Mouse (Mus musculus) embryonic fibroblast, embryonic 13.5 days (primary cell): Measurements from ENCODE around the gene Rtn1. TPM values are rescaled to one million over a fixed set of nuclear protein-coding genes. Genes with fewer than 3 reads are reported as not detected.

Experiments used
- H3K27ac ChIP-seq: 2 replicates; pipeline ENCODE4 v1.5.1; 2012; ENCODE audit warnings: low read length, control low read depth, inconsistent platforms; ENCODE audit not compliant: insufficient read depth
- H3K4me1 ChIP-seq: 2 replicates; pipeline ENCODE4 v1.6.1; 2011; ENCODE audit warnings: low read length; ENCODE audit not compliant: control insufficient read depth, insufficient read depth
- H3K4me3 ChIP-seq: 2 replicates; pipeline ENCODE4 v1.5.1; 2011; ENCODE audit warnings: mild to moderate bottlenecking, control low read depth, low read length; ENCODE audit not compliant: insufficient read depth
- CTCF ChIP-seq: IDR thresholded peaks from 2 replicates; pipeline ENCODE4 v1.5.1; 2011; ENCODE audit warnings: mild to moderate bottlenecking, control low read depth, low read length, moderate library complexity, borderline replicate concordance; ENCODE audit not compliant: insufficient read depth
- POLR2A ChIP-seq: IDR thresholded peaks from 2 replicates; pipeline ENCODE4 v1.6.1; 2011; ENCODE audit warnings: low read depth, mild to moderate bottlenecking, control low read depth, low read length, moderate library complexity
- polyA plus RNA-seq: library from polyadenylated mRNA; stranded (reverse); fragments of >200 nt; gene quantifications from 2 replicates; pipeline ENCODE4 v1.2.4, GENCODE M21; 2011; ENCODE audit warnings: low read depth; ENCODE audit not compliant: missing spikeins, insufficient read length

Rtn1 gene
- polyA plus RNA-seq, 1 experiment: 0.90 TPM

DNA sequence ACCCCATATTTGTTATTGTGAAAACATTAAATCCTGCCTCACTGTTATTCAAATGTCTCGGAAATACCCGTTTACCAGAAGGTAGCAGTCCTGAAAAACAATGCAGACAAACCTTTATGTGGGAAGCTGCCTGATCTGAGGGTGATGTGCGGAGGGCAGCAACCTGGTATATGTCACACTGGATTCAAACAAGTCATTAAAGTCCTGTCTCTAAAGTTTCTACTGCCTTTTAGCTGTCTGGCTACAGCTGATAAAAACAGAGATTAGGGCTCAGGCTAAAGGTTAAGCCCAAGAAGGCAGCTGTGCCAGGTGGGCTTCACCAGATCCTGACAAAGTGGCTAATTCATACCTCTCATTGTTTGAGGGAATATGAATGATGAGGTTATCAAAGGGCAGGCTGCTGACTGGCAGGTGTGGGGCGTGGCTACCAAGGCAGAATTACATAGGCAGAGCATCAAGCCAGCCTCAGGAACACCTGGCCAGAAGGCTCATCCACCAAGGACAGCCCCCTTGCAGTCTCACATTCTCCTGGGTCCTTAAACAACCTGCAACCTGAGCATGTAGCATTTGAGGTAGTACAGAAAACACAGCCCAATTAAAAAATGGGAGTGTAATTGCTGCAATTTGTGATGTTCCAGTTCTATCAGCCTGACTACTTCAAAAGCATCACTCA is 121.4 kb downstream of the Rtn1 start:
- Histone ChIP-seq H3K4me1 (no peaks in the 10 kb centered on the region), H3K27ac (no peak overlapping the region)
- TF ChIP-seq CTCF (no peak), POLR2A (no peak)

DNA sequence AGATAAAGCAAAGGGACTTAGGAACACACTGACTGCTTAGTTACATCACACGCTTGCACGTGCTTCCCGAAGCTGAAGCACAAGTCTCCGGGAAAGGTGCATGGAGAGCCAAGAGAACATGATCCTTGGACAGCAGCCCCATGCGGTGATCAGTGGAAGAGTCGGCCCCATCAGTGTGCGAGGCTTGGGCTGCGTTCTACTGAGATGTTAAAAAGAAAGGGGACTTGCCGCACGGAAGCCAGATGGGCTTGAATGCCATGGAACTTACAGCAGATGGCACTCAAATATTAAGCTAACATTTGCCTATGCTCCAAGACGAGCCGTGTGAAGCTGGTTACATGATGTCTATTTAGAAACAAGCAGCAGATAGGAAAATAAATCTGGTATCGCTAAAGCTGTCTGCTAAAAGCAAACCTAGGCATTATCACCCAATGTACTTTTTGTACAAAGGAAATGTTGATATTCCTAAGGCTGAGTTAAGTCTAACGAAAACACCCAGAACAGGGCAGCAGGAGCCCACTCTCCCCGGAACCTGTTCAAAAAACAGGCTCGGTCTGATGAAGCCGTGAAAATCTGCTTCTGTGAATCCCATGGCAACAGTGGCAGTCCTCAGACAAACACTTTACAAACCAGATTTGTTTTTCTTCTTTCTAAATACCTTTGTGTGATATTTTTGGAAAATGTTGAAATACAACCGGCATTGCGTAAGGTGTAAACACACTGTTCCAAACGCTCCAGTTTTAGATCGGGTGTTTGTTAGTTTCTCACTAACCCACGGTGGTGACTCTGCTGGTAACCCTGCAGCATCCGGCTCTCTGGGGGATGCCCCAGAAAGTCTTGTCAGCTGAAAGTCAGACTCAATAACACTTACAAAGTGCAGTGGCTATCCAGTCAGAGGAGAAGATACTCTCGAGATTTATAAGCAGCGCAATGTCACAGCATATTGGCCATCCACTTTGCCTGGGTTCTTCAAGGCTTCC is 123.2 kb downstream of the Rtn1 start:
- Histone ChIP-seq H3K27ac (no peak overlapping the region), H3K4me3 (no peak overlapping the region), H3K4me1 (no peaks in the 10 kb centered on the region)
- TF ChIP-seq POLR2A: no peak
- TF ChIP-seq CTCF: no peak

More for the DNA sequence above, 121.4 kb downstream of the Rtn1 start:
- no peak overlapping the region for H3K4me3 ChIP-seq

- Histone ChIP-seq H3K27ac (no peak overlapping the region), H3K4me3 (no peak overlapping the region), H3K4me1 (no peaks in the 10 kb centered on the region)
- TF ChIP-seq CTCF: no peak
- no peak for TF ChIP-seq POLR2A
Observed at GRCm38 (mm10) chr12:72284576-72284975, 124.3 kb downstream of the Rtn1 start.

- no peaks in the 10 kb centered on the region for H3K4me1 ChIP-seq
- H3K4me3 ChIP-seq: no peak overlapping the region
- no peak overlapping the region for H3K27ac ChIP-seq
- TF ChIP-seq POLR2A (no peak), CTCF (no peak)
Observed at GRCm38 (mm10) chr12:72279129-72279875, 129.6 kb downstream of the Rtn1 start.

- H3K4me3 ChIP-seq: no peak overlapping the region
- TF ChIP-seq CTCF (no peak), POLR2A (no peak)
Observed at GRCm38 (mm10) chr12:72273721-72274414, 135.0 kb downstream of the Rtn1 start.

GRCm38 (mm10) chr12:72267614-72268013 is 141.2 kb downstream of the Rtn1 start:
- TF ChIP-seq CTCF (no peak), POLR2A (no peak)
- Histone ChIP-seq H3K4me1 (no peaks in the 10 kb centered on the region), H3K27ac (no peak overlapping the region), H3K4me3 (no peak overlapping the region)

More at GRCm38 (mm10) chr12:72273721-72274414, 135.0 kb downstream of the Rtn1 start:
- Histone ChIP-seq H3K27ac (no peak overlapping the region), H3K4me1 (no peaks in the 10 kb centered on the region)

DNA sequence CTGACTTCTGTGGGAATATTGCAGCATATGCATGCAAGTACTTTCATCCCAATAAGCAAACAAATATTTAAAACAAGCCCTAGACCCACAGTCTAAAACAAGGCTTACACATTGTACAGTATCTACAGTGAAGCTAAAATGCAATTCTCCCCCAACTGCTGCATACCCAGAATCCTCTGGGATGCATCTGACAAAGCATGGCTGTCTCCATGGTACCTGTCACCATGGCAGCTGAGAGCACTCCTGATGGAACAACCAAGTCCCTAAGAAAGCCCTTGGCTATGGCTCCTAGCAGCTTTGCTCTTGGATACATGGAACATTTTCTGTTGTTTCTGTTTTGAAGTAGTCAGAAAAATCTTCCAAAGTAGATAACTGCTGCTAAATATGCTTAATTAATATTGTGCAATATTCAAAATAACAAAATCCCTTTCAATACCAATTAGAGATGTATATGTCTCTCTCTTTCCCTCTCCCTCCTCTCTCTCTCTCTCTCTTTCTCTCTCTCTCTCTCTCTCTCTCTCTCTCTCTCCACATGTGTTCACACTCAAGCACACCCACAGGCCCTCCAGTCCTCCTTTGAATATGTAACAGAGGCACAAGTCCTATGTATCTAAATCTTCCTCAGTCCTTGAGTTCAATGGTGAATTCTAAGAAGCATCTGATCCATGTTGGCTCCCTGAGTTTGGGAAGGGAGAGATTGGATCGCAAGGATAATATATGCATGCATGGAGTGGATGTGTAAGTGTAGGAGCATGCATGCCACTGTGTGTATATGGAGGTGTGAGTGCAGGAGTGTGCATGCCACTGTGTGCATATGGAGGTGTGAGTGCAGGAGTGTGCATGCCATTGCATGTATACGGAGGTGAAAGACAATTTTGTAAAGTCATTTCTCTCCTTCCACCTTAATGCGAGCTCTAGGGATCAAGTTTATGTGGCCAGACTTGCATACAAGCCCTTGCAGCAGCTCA is 143.3 kb downstream of the Rtn1 start:
- Histone ChIP-seq H3K27ac (no peak overlapping the region), H3K4me3 (no peak overlapping the region), H3K4me1 (no peaks in the 10 kb centered on the region)
- no peak for TF ChIP-seq POLR2A
- TF ChIP-seq CTCF: no peak
